Mouse (Mus musculus) lung, adult 18-20 months (tissue): Measurements from ENCODE around the gene Trim26.
"Not testable (repeated sequence)": the region's sequence is repeated elsewhere in the genome, so short reads cannot be mapped to it uniquely, and the experiment has no call there.

ENCODE experiments used
- DNase-seq, 2 experiments: peaks; one replicate each; pipeline ENCODE4 v3.0.0; 2022; ENCODE audit warnings: mixed read lengths in 2 of 2

Trim26 gene

DNA sequence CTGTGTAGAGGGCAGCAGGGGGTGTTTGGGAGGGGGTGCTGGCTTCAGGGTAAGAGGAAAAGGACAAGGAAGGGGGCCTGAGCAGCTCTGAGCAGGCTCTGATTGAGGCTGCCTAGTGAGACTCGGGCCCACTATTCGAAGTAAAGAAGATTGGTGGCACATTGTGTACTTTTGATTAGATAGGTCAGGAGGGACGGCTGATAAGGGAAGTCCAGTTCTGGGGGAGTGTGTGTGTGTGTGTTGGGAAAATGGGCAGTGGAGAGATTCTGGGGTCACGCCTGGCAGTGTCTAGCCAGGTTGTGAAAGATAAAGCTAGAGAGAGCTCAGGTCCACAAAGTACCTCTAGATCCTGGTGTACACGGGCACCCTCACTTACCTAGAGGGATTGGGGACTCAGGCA is 14.7 kb downstream of the Trim26 start:
- DNase-seq: no peak

DNA sequence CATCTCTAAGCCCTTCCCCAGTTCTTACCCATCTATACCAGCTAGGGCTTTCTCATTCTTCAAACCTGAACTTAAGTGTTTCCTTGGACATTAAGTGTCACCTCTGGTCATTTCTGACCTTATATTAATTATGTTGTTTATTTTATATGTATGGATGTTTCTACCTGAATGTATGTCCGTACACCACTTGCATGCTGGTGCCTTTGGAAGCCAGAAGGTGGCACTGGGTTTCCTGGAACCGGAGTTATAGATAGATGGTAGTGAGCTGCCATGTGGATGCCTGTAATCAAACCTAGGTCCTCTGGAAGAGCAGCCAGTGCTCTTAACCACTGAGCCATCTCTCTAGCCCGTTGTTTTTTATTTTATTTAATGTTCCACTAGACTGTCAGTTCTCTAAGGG is 18.6 kb downstream of the Trim26 start:
- no peak for DNase-seq

DNA sequence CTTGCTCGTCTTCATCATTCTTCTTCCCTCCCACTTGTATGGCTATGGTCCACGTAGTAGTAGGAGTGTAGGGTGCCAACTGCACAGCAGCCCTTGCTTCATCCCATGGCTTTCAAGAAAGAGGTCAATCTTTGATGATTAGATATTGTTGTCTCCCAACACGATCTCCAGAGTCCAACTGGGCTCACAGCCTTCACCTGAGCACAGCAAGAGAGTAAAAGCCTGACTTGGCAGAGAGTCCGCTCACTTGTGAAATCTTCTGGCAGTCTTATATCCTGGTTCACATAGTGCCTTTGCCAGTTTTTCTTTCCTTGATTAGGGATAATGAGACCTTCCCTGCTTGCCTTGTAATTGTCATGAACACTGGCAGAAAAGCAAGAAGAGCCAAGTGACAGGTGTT is 19.3 kb downstream of the Trim26 start:
- DNase-seq: no peak

DNA sequence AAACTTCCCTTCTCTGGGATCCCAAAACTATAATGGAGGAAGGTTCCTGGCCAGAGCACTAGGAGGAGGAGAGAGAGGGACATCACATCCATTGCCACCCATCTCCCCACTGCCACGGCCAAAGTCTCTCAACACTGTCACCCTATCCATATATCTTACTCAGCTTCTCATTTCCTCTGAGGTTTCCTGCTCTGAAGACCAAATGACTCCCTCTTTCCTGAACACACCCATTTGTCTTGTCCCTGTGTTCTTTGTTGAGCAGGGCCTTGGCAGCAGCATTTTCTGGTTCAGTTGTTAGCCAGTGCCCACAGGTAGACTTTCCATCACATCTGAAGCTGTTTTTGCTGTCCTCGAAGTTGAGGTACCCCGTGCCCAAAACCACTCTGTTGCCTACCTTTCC is 21.2 kb downstream of the Trim26 start:
- no peak for DNase-seq

DNA sequence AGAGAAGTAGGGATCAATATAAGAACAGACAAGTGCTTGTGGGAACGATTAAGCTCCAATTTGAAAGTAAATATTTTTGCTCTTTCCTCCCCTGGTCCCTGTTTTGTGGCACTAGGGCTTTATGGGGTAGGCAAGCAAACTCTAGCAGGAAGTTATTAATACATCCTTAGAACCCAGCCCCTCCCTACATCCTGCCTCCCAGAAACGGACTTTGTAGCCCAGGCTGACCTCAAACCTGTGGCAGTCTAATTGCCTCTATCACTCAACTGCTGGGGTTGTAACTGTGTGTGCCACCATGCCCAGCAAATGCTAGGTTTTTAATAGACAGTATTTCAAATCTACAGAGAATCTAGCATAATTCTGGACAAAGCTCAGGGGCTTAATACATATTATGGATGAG is 24.7 kb downstream of the Trim26 start:
- no peak for DNase-seq

DNA sequence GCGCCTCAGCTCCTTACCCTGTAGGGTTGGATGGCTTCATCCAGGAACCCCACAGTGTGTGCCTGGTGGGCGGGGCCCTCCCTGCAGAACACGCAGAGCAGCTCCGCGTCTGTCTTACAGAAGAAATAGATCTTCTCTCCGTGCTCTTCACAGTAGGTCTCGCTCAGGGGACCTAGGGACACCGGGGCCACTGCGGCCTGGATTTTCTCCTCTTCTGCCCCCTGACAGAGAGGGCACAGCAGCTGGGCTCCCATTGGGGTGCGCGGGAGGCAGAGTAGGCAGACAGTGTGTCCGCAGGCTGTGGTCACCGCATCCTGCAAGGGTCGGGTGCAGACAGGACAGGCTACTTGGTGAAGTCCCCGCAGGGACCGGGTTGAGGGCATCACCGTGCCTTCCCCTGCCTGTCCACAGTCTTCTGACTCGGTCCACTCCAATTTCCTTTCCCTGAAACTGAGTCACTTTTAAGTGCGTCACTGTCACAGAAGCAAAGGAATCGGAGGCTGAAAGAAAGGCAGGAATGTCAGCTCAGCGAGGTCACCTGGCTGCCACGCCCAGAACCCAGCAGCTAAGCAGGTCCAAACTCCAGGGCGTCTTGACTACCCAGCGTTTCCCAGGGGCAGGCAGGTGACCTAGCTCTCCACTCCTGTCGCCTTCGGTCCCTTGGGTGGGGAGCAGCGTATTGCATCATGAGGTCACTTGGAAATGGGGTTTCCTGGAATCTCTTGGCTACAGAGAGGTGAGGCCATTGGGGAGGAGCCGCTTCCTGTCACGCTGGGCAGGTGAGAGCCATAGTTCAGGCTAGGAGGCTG is 30.0 kb downstream of the Trim26 start, which contains the start of gene Trim15:
Gene Trim15 (minus strand): TSS at position 492 of the 809 bp plus-strand sequence.
- DNase-seq: peak; percentile 30 to 62

DNA sequence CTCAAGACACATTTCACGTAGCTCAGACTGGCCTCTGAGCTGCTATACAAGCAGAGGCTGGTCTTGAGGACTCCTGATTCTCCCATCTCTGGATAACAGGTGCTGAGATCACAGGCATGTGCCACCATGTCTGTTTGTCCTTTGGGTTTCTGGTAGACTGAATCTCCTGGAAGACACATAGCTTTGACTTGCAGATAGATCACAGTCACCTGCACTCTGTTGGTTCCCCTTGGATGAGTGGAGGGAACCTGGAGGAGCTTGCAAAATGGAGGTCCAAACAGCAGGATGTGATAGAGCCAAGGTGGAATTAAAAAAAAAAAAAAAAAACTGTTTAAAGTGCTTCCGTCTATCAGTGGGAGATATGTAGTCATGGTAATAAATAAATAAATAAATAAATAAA is 31.9 kb downstream of the Trim26 start:
- DNase-seq: no peak

DNA sequence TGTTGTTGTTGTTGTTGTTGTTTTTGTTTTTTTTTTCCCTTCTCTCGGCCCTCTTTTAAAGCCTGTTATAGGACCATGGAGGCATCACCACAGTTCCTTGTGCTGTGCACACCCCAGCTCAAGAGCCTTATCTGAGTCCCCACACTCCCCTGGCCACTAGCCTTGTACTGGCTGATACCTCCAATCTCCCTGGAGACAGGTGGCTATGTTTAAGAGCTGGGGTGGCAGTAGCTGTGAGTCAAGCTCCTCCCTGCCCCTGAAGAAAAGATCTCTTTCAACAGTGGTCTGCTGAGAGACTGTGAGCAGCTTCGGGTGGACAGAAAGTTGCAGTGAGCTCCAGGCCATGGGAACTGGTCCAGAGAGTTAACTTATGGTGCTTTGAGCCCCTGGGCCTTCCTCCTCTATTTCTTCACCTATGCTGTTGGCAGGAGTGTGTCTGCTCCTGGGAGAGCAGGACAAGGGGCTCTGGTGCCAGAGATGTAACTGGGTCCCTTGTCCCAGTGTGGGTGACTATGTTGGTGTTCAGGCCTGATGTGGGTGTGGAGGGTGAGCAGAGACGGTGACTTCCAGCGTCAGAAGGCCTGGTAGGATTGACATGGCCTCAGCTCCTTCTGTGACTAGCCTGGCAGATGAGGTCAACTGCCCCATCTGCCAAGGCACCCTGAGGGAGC is 32.5 kb downstream of the Trim26 start, which contains the start of gene Trim10:
Gene Trim10 (plus strand): TSS at position 291 of the 671 bp plus-strand sequence.
- no peak for DNase-seq

DNA sequence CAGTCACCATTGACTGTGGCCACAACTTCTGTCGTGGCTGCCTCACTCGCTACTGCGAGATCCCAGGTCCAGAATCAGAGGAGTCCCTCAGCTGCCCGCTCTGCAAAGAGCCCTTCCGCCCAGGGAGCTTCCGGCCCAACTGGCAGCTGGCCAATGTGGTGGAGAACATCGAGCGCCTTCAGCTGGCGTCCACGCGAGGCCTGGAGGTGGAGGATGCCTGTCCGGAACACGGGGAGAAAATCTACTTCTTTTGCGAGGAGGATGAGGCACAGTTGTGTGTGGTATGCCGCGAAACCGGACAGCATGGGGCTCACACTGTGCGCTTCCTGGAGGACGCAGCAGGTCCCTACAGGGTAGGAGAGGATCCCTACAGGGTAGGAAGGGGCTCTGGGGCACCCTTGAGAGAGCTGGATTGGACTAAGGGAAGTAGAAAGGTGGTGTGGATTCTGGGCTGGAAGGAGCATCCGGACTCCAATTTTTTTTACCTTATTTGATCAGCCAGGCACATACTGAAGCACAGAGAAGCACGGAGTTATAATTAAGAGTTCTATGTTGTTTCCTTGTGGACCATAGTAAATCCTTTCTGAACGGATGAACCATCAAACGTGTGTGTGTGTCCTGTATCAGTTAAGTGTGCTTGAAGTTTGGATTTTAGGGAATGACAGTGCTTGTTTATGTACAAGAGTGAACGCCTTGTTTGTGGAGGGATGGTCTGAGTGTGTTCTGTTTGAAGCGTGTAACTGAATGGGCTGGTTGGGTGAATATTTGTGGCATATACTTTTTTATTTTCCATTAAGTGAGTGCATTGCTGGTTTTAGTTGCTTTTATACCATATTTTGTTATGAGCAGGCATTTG is 33.2 kb downstream of the Trim26 start:
- DNase-seq: no peak

DNA sequence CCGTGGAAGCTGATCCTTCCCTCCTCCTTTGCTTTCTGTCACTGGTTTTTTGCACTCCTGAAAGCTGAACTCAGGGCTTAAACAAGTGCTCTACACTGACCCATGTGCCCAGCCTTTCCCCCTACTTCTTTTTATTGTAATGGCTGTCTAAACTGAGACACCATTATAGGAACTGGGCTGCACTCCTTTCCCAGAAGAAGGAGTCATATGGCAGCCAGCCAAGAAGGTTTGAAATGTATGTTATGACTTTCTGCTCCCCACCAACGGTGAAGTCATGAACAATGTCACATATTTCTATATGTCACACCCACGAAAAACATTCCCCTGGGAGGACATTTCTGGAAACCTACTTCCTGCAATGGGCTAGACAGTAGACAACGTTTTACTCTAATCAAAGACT is 37.7 kb downstream of the Trim26 start:
- no peak for DNase-seq

DNA sequence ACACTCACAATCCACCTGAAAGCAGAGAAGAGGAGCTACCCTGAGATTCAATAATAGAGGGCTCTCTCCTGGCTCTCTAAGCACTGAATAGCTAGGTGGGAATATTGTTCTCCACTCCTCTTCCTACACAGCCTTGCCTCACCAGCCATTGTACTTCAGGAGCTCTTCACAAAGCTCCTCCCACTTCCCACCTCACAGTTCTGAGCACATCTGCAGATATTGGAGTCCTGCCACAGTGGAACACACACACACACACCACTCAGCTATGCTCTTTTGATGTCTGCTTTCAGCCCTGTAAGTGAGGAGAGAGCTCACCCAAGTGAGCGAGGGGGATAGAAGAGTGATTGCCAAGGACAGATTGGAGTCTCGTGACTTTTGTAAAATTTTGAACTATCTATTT is 46.4 kb downstream of the Trim26 start:
- DNase-seq: peak in 1 of 2 experiments; percentile 28

DNA sequence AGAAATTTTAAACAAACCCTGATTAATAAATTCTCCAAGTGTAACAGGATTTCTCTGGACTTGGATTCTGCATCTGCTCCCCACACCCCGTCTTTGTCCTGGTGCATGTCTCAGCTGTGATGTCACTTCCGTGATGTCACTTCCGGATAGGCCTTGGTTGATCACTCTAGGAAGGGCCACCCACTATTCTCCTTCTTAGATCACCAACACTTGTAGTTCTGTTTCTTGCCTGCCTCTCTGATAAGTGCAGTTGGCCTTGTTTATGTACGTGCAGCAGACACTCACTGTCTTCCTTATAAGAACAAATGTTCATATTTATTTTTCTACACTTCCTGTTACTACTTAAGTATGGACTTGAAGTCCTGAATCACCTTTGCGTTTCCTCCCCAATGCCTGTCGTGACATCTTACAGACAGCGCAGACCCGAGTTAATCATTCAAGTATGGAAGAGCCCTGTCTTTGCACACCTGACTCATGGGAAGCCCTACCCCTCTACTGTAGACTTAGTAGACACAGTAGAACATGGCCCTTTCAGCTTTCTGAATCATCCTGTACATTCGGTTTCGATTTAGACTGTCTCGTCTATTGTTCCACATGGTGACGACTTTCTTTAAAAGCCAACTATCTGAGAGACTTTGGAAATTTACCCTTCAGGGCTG is 48.3 kb downstream of the Trim26 start:
- DNase-seq: no peak

DNA sequence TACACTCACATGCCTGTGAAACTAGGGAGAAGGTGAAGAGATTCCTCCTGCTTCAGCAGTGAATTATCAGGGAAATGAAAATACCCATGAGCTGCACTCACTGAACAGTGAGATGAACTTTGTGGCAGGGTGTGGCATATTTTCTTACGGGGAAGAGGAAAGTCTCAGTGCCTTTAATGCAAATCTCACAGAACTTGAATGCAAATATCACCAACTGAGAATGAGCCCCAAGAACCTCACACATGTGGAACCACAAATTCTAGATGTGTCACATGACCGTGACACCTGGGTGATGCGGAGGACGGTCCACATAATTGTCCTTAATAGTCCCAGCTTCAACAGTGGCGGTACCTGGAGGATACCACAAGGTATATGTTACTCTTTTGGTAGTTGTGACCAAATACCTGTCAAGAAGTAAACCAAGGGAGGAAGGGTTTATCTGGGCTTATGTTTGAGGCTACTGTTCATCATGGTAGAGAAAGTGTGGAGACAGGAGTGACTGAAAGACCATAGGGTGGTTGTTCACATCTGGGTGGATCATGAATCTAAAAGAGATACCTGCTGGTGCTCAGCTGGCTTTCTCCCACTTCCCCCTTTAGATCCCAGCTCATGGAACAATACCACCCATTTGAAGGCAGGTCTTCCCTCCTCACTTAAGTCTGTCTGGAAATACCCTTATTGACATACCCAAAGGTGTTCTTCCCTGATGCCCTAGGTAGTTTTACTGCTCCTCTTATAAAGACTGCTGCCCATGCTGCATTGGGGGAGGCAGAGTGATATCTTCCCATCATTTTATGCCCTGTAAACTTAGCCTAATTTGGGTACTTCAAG is 53.4 kb downstream of the Trim26 start, which contains the start of gene Trim40:
Gene Trim40 (minus strand): TSS at position 51 of the 831 bp plus-strand sequence.
- no peak for DNase-seq

DNA sequence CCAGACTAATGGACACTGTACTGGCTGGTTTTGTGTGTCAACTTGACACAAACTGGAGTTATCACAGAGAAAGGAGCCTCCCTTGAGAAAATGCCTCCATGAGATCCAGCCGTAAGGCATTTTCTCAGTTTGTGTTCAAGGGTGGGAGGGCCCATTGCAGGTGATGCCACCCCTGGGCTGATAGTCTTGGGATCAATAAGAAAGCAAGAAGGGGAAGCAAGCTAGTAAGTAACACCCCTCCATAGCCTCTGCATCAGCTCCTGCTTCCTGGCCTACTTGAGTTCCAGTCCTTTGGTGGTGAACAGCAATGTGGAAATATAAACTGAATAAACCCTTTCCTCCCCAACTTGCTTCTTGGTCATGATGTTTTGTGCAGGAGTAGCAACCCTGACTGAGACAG is 54.6 kb downstream of the Trim26 start:
- not testable (repeated sequence) for DNase-seq

DNA sequence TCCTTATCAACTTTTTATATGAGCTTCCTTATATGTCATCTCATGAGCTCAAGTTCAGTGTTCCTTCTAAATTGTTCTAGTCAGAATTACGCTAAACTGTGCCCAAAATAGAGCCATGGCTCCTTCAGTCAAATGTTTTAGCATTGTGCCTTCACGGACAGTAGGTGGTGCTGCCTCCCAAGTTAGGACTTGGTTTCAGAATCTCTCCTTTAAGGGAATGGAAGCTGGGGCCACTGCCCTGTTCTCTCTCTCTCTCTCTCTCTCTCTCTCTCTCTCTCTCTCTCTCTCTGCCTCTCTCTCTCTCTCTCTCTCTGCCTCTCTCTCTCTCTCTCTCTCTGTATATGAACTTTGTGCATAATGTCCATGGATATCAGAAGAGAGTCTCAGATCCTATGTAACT is 55.4 kb downstream of the Trim26 start:
- DNase-seq: peak; percentile 22 to 28

DNA sequence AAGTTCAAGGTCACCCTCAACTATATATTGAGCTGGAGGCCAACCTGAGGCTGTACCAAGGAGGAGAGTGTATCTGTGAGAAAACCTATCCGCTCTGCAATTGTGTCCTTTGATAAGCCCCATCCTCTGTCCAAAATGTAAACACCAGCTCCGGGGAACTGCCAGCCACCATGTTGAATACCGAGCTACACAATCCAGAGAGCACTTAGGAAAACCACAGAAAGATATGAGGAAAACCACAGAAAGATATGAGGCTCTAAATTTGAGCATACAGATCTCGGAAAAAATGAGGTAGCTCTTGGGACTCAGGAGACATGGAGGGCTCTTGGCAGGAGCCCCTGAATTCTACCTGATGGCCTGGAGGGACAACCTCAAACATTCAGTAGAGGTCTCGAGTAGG is 56.5 kb downstream of the Trim26 start:
- DNase-seq: no peak

DNA sequence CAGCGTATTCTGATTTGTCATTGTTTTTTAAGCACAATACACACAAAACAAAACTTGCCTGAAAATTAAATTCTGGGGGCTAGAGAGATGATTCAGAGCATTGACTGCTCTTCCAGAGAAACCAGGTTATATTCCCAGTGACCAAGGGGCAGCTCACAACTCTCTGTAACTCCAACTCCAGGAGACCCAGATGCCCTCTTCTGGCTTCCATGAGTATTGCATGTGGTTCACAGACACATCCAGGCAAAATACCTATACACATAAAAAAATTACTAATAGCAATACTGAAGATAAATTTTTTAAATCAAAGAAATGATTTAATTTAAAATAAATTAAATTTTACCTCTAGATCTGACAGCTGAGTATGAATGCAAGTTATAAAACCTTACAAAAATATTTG is 59.6 kb downstream of the Trim26 start:
- peak; percentile 21 to 33 for DNase-seq

DNA sequence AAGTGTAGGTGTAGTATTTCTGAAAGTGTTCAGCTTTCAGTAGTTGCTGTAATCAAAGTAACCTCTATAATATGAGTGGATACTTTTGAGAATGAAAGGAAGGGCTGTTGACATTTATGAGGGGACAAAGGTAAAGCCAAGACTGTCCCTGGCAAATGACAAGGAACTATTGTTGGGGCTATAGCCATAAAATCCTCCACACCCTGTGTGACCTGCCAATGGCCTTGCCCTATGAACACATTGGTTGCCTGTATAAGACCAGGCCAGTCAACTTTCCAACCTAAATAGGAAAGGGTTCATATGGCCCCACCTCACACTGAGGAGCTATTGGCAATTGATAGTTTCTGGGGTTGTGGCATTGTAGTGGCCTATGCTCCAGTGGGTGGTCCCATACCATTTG is 60.1 kb downstream of the Trim26 start:
- DNase-seq: no peak

DNA sequence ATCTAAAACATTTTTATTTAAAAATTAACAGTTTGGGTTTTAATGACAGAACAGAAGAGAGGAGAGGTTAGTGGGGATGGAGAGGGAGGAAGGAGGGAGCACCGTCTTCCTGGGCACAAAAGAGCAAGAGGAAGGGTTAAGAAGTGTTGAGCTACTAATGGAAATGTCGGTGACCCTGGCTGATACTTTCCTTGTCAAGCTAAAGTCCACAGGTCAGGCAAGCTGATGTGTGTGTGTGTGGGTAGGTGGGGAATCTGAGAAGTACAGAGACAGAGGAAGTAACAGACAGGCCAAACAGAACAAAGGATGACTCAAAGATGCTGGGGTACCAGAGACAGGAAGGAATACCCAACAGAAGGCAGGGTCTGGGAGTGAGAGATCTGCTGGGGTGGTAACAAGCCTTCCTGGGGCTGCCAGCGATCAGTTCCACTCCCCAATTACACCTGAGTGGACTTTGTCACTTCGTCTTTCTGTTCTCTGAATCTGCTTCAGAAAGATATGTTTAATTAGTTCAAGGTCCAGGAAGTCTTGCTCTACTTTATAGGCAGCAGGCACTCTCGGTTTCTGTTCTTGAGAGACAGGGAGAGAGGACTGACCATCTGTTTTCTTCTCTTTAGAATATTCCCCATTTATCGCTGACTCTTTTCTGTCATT is 60.7 kb downstream of the Trim26 start, which contains the start of gene Trim31:
Gene Trim31 (plus strand): TSS at position 567 of the 654 bp plus-strand sequence.
- no peak for DNase-seq

DNA sequence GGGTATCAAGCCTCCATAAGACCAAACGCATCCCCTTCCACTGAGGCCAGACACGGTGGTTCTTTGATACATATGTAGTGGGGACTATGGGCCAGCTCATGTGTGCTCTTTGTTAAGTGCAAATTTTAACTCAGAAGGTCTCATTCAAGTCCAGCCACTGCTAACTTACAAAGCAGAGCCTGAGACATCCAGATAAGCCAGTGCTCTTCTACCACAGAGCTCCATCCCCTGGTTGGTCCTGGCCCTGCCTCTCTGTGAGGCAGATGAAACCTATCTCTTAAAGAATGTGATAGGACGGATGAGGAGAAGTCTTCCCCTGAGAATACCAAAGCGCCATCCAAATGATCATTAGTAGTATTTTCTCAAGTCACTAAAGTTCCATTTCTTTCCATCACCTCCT is 62.4 kb downstream of the Trim26 start:
- no peak for DNase-seq

DNA sequence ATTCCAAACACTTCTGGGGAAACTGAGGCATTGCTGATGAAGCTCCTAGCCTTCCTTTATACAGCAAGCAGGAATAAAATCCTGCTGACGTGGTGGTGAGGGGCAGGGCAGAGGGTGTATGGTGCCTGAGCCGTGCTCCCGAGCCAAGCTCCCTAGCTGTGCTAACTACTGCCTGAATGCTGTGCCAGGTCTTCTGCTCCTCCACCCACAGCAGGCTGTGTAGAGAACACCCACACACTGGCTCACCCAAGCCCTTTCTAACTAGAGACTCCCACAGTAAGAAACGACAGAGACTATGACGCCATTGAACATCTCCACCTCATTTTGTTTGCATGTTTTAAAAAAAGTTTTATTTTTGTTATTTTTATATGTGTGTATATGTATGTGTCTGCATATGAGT is 63.1 kb downstream of the Trim26 start:
- DNase-seq: no peak
